Mouse (Mus musculus) myocyte (in vitro differentiated cells): ENCODE results near the gene Tmem161a. TPM values are rescaled to one million over a fixed set of nuclear protein-coding genes. Genes with fewer than 3 reads are reported as not detected.

Experiments used
- H3K27me3 ChIP-seq: one replicate; pipeline ENCODE4 v1.6.1; 2011; ENCODE audit not compliant: control insufficient read depth, insufficient read depth, insufficient read length
- H3K36me3 ChIP-seq: one replicate; pipeline ENCODE4 v1.6.1; 2011; ENCODE audit not compliant: control insufficient read depth, insufficient read depth
- H3K4me2 ChIP-seq: one replicate; pipeline ENCODE4 v1.6.1; 2011; ENCODE audit warnings: low read depth, control low read depth
- H3K4me3 ChIP-seq: one replicate; pipeline ENCODE4 v1.5.1; 2011; ENCODE audit warnings: mild to moderate bottlenecking, control low read depth, moderate library complexity
- H3K79me2 ChIP-seq: one replicate; pipeline ENCODE4 v1.6.1; 2011; ENCODE audit not compliant: control insufficient read depth, insufficient read depth
- H3ac ChIP-seq: one replicate; pipeline ENCODE4 v1.6.1; 2011; ENCODE audit not compliant: control insufficient read depth, insufficient read length
- CEBPB ChIP-seq: IDR thresholded peaks from 2 replicates; pipeline ENCODE4 v1.6.1; 2011; ENCODE audit warnings: mild to moderate bottlenecking, moderate library complexity; ENCODE audit not compliant: poor library complexity, insufficient read depth, severe bottlenecking
- E2F4 ChIP-seq: IDR thresholded peaks from one replicate; pipeline ENCODE4 v1.6.1; 2011; ENCODE audit warnings: mild to moderate bottlenecking, control low read depth, moderate library complexity; ENCODE audit not compliant: insufficient read depth
- MAX ChIP-seq: IDR thresholded peaks from one replicate; pipeline ENCODE4 v1.6.1; 2011; ENCODE audit warnings: low read depth, mild to moderate bottlenecking, control low read depth
- MYOD1 ChIP-seq, 3 experiments: IDR thresholded peaks; one replicate each; pipeline ENCODE4 v1.6.1; 2011; ENCODE audit warnings: control low read depth in 2 of 3, low read depth in 2 of 3, mild to moderate bottlenecking in 2 of 3, moderate library complexity in 1 of 3; ENCODE audit not compliant: insufficient read length in 2 of 3, control insufficient read depth in 1 of 3
- MYOG ChIP-seq, 3 experiments: IDR thresholded peaks; one replicate each; pipeline ENCODE4 v1.6.1; 2011; ENCODE audit warnings: control low read depth in 2 of 3, low read depth in 2 of 3, mild to moderate bottlenecking in 2 of 3; ENCODE audit not compliant: insufficient read length in 2 of 3, control insufficient read depth in 1 of 3, insufficient read depth in 1 of 3
- POLR2A ChIP-seq: IDR thresholded peaks from one replicate; pipeline ENCODE4 v1.6.1; 2011; ENCODE audit warnings: low read depth, mild to moderate bottlenecking, control low read depth, moderate library complexity; ENCODE audit not compliant: insufficient read length
- POLR2AphosphoS2 ChIP-seq: IDR thresholded peaks from one replicate; pipeline ENCODE4 v1.6.1; 2011; ENCODE audit warnings: low read depth, control low read depth; ENCODE audit not compliant: insufficient read length
- REST ChIP-seq: IDR thresholded peaks from one replicate; pipeline ENCODE4 v1.6.1; 2011; ENCODE audit warnings: mild to moderate bottlenecking, control low read depth, moderate library complexity; ENCODE audit not compliant: insufficient read depth, insufficient read length
- SRF ChIP-seq: IDR thresholded peaks from one replicate; pipeline ENCODE4 v1.6.1; 2011; ENCODE audit warnings: low read depth; ENCODE audit not compliant: control insufficient read depth, insufficient read length
- TCF12 ChIP-seq: IDR thresholded peaks from one replicate; pipeline ENCODE4 v1.6.1; 2011; ENCODE audit warnings: mild to moderate bottlenecking, control low read depth; ENCODE audit not compliant: poor library complexity, insufficient read depth, severe bottlenecking
- TCF3 ChIP-seq: IDR thresholded peaks from one replicate; pipeline ENCODE4 v1.6.1; 2011; ENCODE audit warnings: low read depth, control low read depth; ENCODE audit not compliant: insufficient read length
- USF1 ChIP-seq: IDR thresholded peaks from one replicate; pipeline ENCODE4 v1.6.1; 2011; ENCODE audit warnings: low read depth, mild to moderate bottlenecking, control low read depth, moderate library complexity
- polyA plus RNA-seq: library from polyadenylated mRNA; unstranded; fragments of >200 nt; fragmentation: generic; extraction: Trizol; gene quantifications from one replicate; pipeline ENCODE4 v1.2.1, GENCODE M21; 2012; ENCODE audit warnings: missing spikeins

Gene Tmem161a
- polyA plus RNA-seq, 1 experiment, result 132 TPM

GRCm38 (mm10) chr8:70152537-70153257 is 19.5 kb upstream of the Tmem161a start:
- Histone ChIP-seq H3K27me3 (peaks cover 14% of the 10 kb centered on the region), H3K79me2 (no peaks in the 10 kb centered on the region), H3K4me3 (no peak overlapping the region), H3ac (no peak overlapping the region), H3K36me3 (no peaks in the 10 kb centered on the region), H3K4me2 (peak overlapping the region; percentile 64)
- TF ChIP-seq MYOG (IDR thresholded peaks at IDR 0.05; ENCODE audit: control insufficient read depth in 1 of 3, insufficient read depth in 1 of 3, insufficient read length in 2 of 3, low read depth in 2 of 3) (peak in 1 of 3 experiments; percentile 45), POLR2A (no peak), MAX (no peak), E2F4 (peak; percentile 69), TCF12 (no peak)

GRCm38 (mm10) chr8:70157240-70157800 is 14.8 kb upstream of the Tmem161a start:
- H3ac ChIP-seq, result no peak overlapping the region
- no peaks in the 10 kb centered on the region for H3K36me3 ChIP-seq
- H3K4me2 ChIP-seq, result no peak overlapping the region
- TF ChIP-seq TCF3 (no peak), E2F4 (no peak), POLR2AphosphoS2 (no peak), CEBPB (no peak), POLR2A (no peak), TCF12 (no peak), MYOD1 (IDR thresholded peaks at IDR 0.05; ENCODE audit: control insufficient read depth in 1 of 3, insufficient read length in 2 of 3, low read depth in 2 of 3) (no peak), SRF (no peak), REST (no peak), MAX (no peak), MYOG (IDR thresholded peaks at IDR 0.05; ENCODE audit: control insufficient read depth in 1 of 3, insufficient read depth in 1 of 3, insufficient read length in 2 of 3, low read depth in 2 of 3) (no peak), USF1 (no peak)
- no peaks in the 10 kb centered on the region for H3K79me2 ChIP-seq
- H3K4me3 ChIP-seq, result no peak overlapping the region
- H3K27me3 ChIP-seq, result peaks cover 26% of the 10 kb centered on the region

- H3K36me3 ChIP-seq, result no peaks in the 10 kb centered on the region
- H3K4me2 ChIP-seq, result peak overlapping the region; percentile 82
- H3K79me2 ChIP-seq, result no peaks in the 10 kb centered on the region
- H3K4me3 ChIP-seq, result peak overlapping the region; percentile 28
- H3ac ChIP-seq, result no peak overlapping the region
- no peak for TF ChIP-seq TCF12
- no peak for TF ChIP-seq SRF
- no peak for TF ChIP-seq REST
- TF ChIP-seq CEBPB, result no peak
- peak; percentile 24 for TF ChIP-seq POLR2A
- TF ChIP-seq MYOG (IDR thresholded peaks at IDR 0.05; ENCODE audit: control insufficient read depth in 1 of 3, insufficient read depth in 1 of 3, insufficient read length in 2 of 3, low read depth in 2 of 3), result peak in 2 of 3 experiments; percentile 57 to 60
- no peak for TF ChIP-seq TCF3
- peak in 2 of 3 experiments; percentile 41 to 45 for TF ChIP-seq MYOD1 (IDR thresholded peaks at IDR 0.05; ENCODE audit: control insufficient read depth in 1 of 3, insufficient read length in 2 of 3, low read depth in 2 of 3)
- TF ChIP-seq USF1, result no peak
- TF ChIP-seq POLR2AphosphoS2, result no peak
- no peak for TF ChIP-seq MAX
- TF ChIP-seq E2F4, result no peak
- peaks cover 26% of the 10 kb centered on the region for H3K27me3 ChIP-seq
Measured at GRCm38 (mm10) chr8:70158069-70158853, 13.9 kb upstream of the Tmem161a start.

GRCm38 (mm10) chr8:70159211-70159610 is 12.9 kb upstream of the Tmem161a start:
- TF ChIP-seq MAX (no peak), MYOD1 (IDR thresholded peaks at IDR 0.05; ENCODE audit: control insufficient read depth in 1 of 3, insufficient read length in 2 of 3, low read depth in 2 of 3) (no peak), REST (no peak), POLR2A (no peak), MYOG (IDR thresholded peaks at IDR 0.05; ENCODE audit: control insufficient read depth in 1 of 3, insufficient read depth in 1 of 3, insufficient read length in 2 of 3, low read depth in 2 of 3) (no peak), E2F4 (no peak), TCF3 (no peak), SRF (no peak), TCF12 (no peak), USF1 (no peak), CEBPB (no peak), POLR2AphosphoS2 (no peak)
- Histone ChIP-seq H3K27me3 (peaks cover 35% of the 10 kb centered on the region), H3K36me3 (no peaks in the 10 kb centered on the region), H3K4me2 (peak overlapping the region; percentile 82), H3K4me3 (peak overlapping the region; percentile 28), H3K79me2 (no peaks in the 10 kb centered on the region), H3ac (no peak overlapping the region)
